Mouse (Mus musculus): ENCODE results near the gene Gm13691.

DNA sequence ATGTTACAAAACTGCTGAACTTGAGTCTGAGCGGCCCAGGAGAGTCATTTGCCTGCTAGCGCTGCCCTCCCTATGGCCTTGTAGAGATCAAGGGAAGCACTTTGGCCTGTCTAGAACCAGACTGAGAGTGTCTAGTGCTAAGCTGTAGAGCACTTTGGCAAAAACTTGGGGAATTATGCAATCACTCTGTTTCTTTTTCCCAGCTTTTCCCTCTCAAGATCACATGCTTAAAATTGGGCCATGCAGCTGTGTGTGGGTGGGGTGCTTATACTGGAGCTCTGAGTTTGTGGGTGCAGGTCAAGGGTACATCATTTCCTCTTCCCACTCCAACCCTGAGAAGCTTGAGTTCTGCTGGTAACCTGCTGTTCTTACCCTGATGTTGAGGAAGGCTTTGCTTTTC is 32.6 kb downstream of the Gm13691 start:
- TF ChIP-seq CTCF (IDR thresholded peaks at IDR 0.05; ENCODE audit: control insufficient read depth, insufficient read depth, low read length) (no peak), POLR2A (IDR thresholded peaks at IDR 0.05; ENCODE audit: borderline replicate concordance, control insufficient read depth, low read depth, low read length) (no peak)
